Mouse (Mus musculus): Measurements from ENCODE around the gene Vkorc1l1.
"Not testable (repeated sequence)": the region's sequence is repeated elsewhere in the genome, so short reads cannot be mapped to it uniquely, and the experiment has no call there.

The Vkorc1l1 gene

GRCm38 (mm10) chr5:129941495-129942045, at the start of gene Vkorc1l1:
Gene Vkorc1l1 (plus strand): TSS chr5:129941970.
- DNase-seq (ENCODE audit: low spot score) = peak; percentile 97

- peak; percentile 29 for DNase-seq (ENCODE audit: low spot score)
Measured at GRCm38 (mm10) chr5:129895198-129896088, 46.3 kb upstream of the Vkorc1l1 start, which contains the start of gene Zbed5. Gene Zbed5 (plus strand): TSS chr5:129895723.

- no peak for DNase-seq (ENCODE audit: low spot score)
Measured at GRCm38 (mm10) chr5:129898449-129898848, 43.3 kb upstream of the Vkorc1l1 start, which contains the start of gene Phkg1. Gene Phkg1 (minus strand): TSS chr5:129898549.

GRCm38 (mm10) chr5:129907775-129908174, 34.0 kb upstream of the Vkorc1l1 start:
- DNase-seq (ENCODE audit: low spot score) = no peak

GRCm38 (mm10) chr5:129908242-129908965, 33.4 kb upstream of the Vkorc1l1 start, which contains the start of gene Nupr1l:
Gene Nupr1l (plus strand): TSS chr5:129908540.
- DNase-seq (ENCODE audit: low spot score) = peak; percentile 71

- no peak for DNase-seq (ENCODE audit: low spot score)
Measured at GRCm38 (mm10) chr5:129909147-129909546, 32.6 kb upstream of the Vkorc1l1 start.

GRCm38 (mm10) chr5:129909591-129909990, 32.2 kb upstream of the Vkorc1l1 start:
- DNase-seq (ENCODE audit: low spot score) = no peak

- no peak for DNase-seq (ENCODE audit: low spot score)
Measured at GRCm38 (mm10) chr5:129914024-129914423, 27.7 kb upstream of the Vkorc1l1 start.

GRCm38 (mm10) chr5:129915491-129915890, 26.3 kb upstream of the Vkorc1l1 start:
- DNase-seq (ENCODE audit: low spot score) = not testable (repeated sequence)

GRCm38 (mm10) chr5:129918065-129918651, 23.6 kb upstream of the Vkorc1l1 start:
- no peak for DNase-seq (ENCODE audit: low spot score)

GRCm38 (mm10) chr5:129918752-129919151, 23.0 kb upstream of the Vkorc1l1 start:
- DNase-seq (ENCODE audit: low spot score) = no peak

GRCm38 (mm10) chr5:129919320-129919719, 22.4 kb upstream of the Vkorc1l1 start:
- DNase-seq (ENCODE audit: low spot score) = no peak

GRCm38 (mm10) chr5:129921972-129922371, 19.8 kb upstream of the Vkorc1l1 start:
- DNase-seq (ENCODE audit: low spot score) = no peak

- no peak for DNase-seq (ENCODE audit: low spot score)
Measured at GRCm38 (mm10) chr5:129924820-129925452, 16.8 kb upstream of the Vkorc1l1 start.

- no peak for DNase-seq (ENCODE audit: low spot score)
Measured at GRCm38 (mm10) chr5:129925933-129926332, 15.8 kb upstream of the Vkorc1l1 start.

- DNase-seq (ENCODE audit: low spot score) = no peak
Measured at GRCm38 (mm10) chr5:129929924-129930855, 11.6 kb upstream of the Vkorc1l1 start.

- no peak for DNase-seq (ENCODE audit: low spot score)
Measured at GRCm38 (mm10) chr5:129936941-129937340, 4.8 kb upstream of the Vkorc1l1 start.

- no peak for DNase-seq (ENCODE audit: low spot score)
Measured at GRCm38 (mm10) chr5:129940281-129940680, 1.5 kb upstream of the Vkorc1l1 start.

- DNase-seq (ENCODE audit: low spot score) = no peak
Measured at GRCm38 (mm10) chr5:129940736-129941494, 855 bp upstream of the Vkorc1l1 start.
